Mouse (Mus musculus) liver, embryonic 15.5 days (tissue): ENCODE data around the gene Ren1. TPM values are rescaled to one million over a fixed set of nuclear protein-coding genes. Genes with fewer than 3 reads are reported as not detected.

Experiments used
- ATAC-seq: fragments of 200-750 bp; cut with Nextera tagmentation; 2 replicates; pipeline ENCODE4 v1.8.0; 2017; ENCODE audit warnings: moderate number of reproducible peaks, mild to moderate bottlenecking, moderate library complexity; ENCODE audit not compliant: insufficient read depth
- H3K27ac ChIP-seq: fragments of 300-500 bp; sonication (generic); replicated peaks from 2 replicates; pipeline ENCODE4 v1.5.1; 2015; ENCODE audit warnings: mild to moderate bottlenecking, inconsistent platforms
- H3K27me3 ChIP-seq: fragments of 300-500 bp; sonication (generic); 2 replicates; pipeline ENCODE4 v1.6.1; 2015; ENCODE audit warnings: mild to moderate bottlenecking, inconsistent platforms
- H3K36me3 ChIP-seq: fragments of 300-500 bp; sonication (generic); replicated peaks from 2 replicates; pipeline ENCODE4 v1.6.1; 2015; ENCODE audit warnings: moderate library complexity, mild to moderate bottlenecking, inconsistent platforms
- H3K4me1 ChIP-seq: fragments of 300-500 bp; sonication (generic); replicated peaks from 2 replicates; pipeline ENCODE4 v1.6.1; 2015; ENCODE audit warnings: inconsistent platforms
- H3K4me2 ChIP-seq: fragments of 300-500 bp; sonication (generic); 2 replicates; pipeline ENCODE4 v1.6.1; 2015; ENCODE audit warnings: moderate library complexity, mild to moderate bottlenecking, inconsistent platforms
- H3K4me3 ChIP-seq: fragments of 300-500 bp; sonication (generic); replicated peaks from 2 replicates; pipeline ENCODE4 v1.5.1; 2015; ENCODE audit warnings: mild to moderate bottlenecking, inconsistent platforms
- H3K9ac ChIP-seq: fragments of 300-500 bp; sonication (generic); 2 replicates; pipeline ENCODE4 v1.6.1; 2015; ENCODE audit warnings: moderate library complexity, mild to moderate bottlenecking, inconsistent platforms
- H3K9me3 ChIP-seq: fragments of 300-500 bp; sonication (generic); replicated peaks from 2 replicates; pipeline ENCODE4 v1.6.1; 2016; ENCODE audit warnings: inconsistent platforms
- WGBS: fragments of 180-500 bp; shearing (Covaris S2); methylation state at CpG from one replicate; pipeline ENCODE4 v1.1.7; 2015; ENCODE audit warnings: mixed read lengths; ENCODE audit not compliant: insufficient replicate concordance; 5-methylcytosine and 5-hydroxymethylcytosine counted together
- polyA plus RNA-seq: library from polyadenylated mRNA; unstranded; fragments of >200 nt; fragmentation: Nextera tagmentation; extraction: Ambion mirVana; gene quantifications from 2 replicates; pipeline ENCODE4 v1.2.1, GENCODE M21; 2015

Ren1 gene
- polyA plus RNA-seq, result 0.66 and 0.84 TPM in 2 replicates

DNA sequence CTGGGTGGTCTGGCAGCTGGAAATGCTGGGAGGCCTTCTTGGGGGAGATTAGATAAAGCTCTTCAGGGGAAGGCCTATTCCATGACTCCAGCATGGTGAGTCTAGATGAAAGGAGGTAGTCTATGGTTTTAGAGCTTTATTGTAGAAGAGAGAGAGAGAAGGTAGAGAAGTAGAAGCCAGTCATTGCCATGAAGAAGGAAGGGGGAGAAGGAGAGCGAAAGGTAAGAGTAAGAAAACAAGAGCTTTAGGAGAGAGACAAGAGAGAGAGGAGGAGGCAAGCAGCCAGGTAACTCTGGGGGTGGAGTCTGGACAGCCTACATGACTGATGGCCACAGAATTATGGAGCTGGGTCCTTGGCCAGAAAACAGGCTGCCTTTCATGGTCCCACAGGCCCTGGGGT lies at the start of gene Ren1:
Ren1 (plus strand) TSS at position 301 of the 400 bp plus-strand sequence.
- Histone ChIP-seq H3K36me3 (no peaks in the 10 kb centered on the region), H3K9me3 (no peaks in the 10 kb centered on the region), H3K4me1 (peaks cover 6% of the 10 kb centered on the region; the same call in 1 of the 2 replicates), H3K9ac (no peak within 1 kb of the TSS), H3K27me3 (peaks cover 15% of the 10 kb centered on the region; the same call in 1 of the 2 replicates), H3K4me2 (no peak within 1 kb of the TSS), H3K27ac (no peak within 1 kb of the TSS), H3K4me3 (no peak within 1 kb of the TSS)
- WGBS, result 68% methylated on average over 1 of the region's 1 CpGs
- no peak for ATAC-seq

- peak; percentile 61 for ATAC-seq
- no peak overlapping the region for H3K9ac ChIP-seq
- H3K9me3 ChIP-seq, result no peaks in the 10 kb centered on the region
- peaks cover 9% of the 10 kb centered on the region for H3K4me1 ChIP-seq
- no peak overlapping the region for H3K4me3 ChIP-seq
- H3K4me2 ChIP-seq, result no peak overlapping the region
- no peak overlapping the region for H3K27ac ChIP-seq
- H3K27me3 ChIP-seq, result peaks cover 20% of the 10 kb centered on the region; the same call in 1 of the 2 replicates
- WGBS, result 44% methylated on average over 3 of the region's 3 CpGs
- H3K36me3 ChIP-seq, result no peaks in the 10 kb centered on the region
Observed at GRCm38 (mm10) chr1:133302540-133302939, 47.8 kb upstream of the Ren1 start.

DNA sequence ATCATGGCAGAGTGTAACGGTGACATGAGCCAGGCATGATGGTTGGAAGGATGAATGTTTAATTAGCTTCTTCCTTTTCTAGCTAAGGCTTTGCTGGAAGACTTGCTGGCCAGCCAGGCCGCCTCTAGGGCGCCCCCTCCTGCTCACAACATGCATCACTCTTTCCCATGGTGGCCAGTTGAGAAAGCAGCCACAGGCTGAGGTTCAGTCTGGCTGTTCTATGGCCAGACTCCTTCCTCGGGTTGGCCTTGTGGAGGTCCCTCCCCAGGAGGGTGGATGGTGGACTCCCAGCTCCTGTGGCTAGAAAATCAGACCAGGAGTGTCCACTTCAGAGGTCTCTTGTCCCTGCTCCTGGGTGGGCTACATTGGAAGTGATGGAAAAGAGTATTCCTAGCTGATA lies 43.5 kb upstream of the Ren1 start:
- H3K4me2 ChIP-seq, result no peak overlapping the region
- no peaks in the 10 kb centered on the region for H3K9me3 ChIP-seq
- peaks cover 12% of the 10 kb centered on the region for H3K4me1 ChIP-seq
- peaks cover 3% of the 10 kb centered on the region; the same call in 1 of the 2 replicates for H3K27me3 ChIP-seq
- no peak for ATAC-seq
- H3K27ac ChIP-seq, result no peak overlapping the region
- no peaks in the 10 kb centered on the region for H3K36me3 ChIP-seq
- H3K4me3 ChIP-seq, result no peak overlapping the region
- no peak overlapping the region for H3K9ac ChIP-seq
- 7% methylated on average over 4 of the region's 4 CpGs for WGBS

- Histone ChIP-seq H3K4me2 (no peak overlapping the region), H3K4me1 (peaks cover 8% of the 10 kb centered on the region), H3K36me3 (no peaks in the 10 kb centered on the region), H3K9ac (no peak overlapping the region), H3K4me3 (no peak overlapping the region), H3K27me3 (no peaks in the 10 kb centered on the region), H3K27ac (no peak overlapping the region), H3K9me3 (no peaks in the 10 kb centered on the region)
- ATAC-seq, result no peak
- 8% methylated on average over 6 of the region's 6 CpGs for WGBS
Observed at GRCm38 (mm10) chr1:133307318-133307717, 43.0 kb upstream of the Ren1 start.

DNA sequence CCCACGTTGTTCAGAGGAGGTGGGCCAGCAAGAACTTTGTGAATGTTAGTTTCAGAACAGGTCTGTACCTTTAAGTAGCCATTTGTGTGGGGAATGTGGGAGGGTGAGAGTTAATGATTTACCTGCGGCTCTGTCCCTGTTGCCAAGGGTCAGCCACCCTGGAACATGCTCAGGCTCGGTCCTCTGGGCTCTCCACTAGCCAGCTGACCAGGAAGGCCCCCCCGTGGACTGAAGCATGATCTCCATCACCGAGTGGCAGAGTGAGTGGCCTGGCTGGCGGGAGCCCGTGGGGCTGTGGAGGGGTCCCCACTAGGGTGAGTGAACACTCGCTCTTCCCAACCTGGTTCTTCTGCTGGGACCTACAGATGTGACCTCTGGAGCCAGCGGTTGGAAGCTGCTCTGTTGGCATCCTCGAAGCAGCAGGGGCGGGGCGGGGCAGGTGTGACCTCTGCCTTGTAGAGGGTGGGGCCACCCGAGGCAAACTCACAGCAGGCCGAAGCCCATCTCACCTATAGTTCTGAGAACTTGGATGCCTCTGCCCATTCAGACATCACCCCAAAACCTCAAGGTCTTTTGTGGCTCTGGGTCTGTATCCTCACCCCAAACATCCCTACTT lies 40.5 kb upstream of the Ren1 start, which contains the start of gene Golt1a:
Golt1a (plus strand) TSS at position 149 of the 616 bp plus-strand sequence.
- H3K9me3 ChIP-seq, result no peaks in the 10 kb centered on the region
- WGBS, result 51% methylated on average over 14 of the region's 14 CpGs
- peak; percentile 79 for ATAC-seq
- peak within 1 kb of the TSS; percentile 33 for H3K4me2 ChIP-seq
- H3K27me3 ChIP-seq, result no peaks in the 10 kb centered on the region
- H3K36me3 ChIP-seq, result no peaks in the 10 kb centered on the region
- peaks cover 7% of the 10 kb centered on the region; the same call in 1 of the 2 replicates for H3K4me1 ChIP-seq
- peak within 1 kb of the TSS; percentile 74 for H3K27ac ChIP-seq
- no peak within 1 kb of the TSS for H3K9ac ChIP-seq
- H3K4me3 ChIP-seq, result peak within 1 kb of the TSS; percentile 35

DNA sequence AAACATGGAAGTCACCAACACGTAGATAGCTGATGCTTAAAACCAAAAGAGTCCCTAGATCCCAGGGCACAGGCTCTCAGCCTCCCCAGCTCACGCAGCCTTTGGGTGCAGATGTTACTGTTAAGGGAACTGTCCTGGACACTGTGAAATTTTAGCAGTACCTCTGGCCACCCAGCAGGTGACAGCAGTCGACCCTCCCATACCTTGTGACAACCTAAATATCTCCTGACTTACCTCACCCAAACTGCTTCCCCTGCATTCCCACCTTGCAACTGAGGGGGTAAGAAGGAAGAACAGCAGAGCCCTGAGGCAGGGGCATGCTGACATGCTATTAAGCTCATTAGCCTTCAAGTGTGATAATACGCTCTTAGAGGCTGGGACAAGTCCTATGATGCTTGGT lies 39.1 kb upstream of the Ren1 start:
- Histone ChIP-seq H3K27me3 (no peaks in the 10 kb centered on the region), H3K4me2 (no peak overlapping the region), H3K9me3 (no peaks in the 10 kb centered on the region), H3K4me3 (no peak overlapping the region), H3K36me3 (no peaks in the 10 kb centered on the region), H3K27ac (no peak overlapping the region), H3K9ac (no peak overlapping the region), H3K4me1 (peaks cover 7% of the 10 kb centered on the region; the same call in 1 of the 2 replicates)
- no peak for ATAC-seq
- WGBS, result 44% methylated on average over 4 of the region's 4 CpGs

- no peak overlapping the region for H3K4me2 ChIP-seq
- H3K4me1 ChIP-seq, result peaks cover 4% of the 10 kb centered on the region; the same call in 1 of the 2 replicates
- no peak overlapping the region for H3K9ac ChIP-seq
- H3K9me3 ChIP-seq, result no peaks in the 10 kb centered on the region
- 11% methylated on average over 10 of the region's 10 CpGs for WGBS
- no peak for ATAC-seq
- H3K27ac ChIP-seq, result no peak overlapping the region
- no peaks in the 10 kb centered on the region for H3K36me3 ChIP-seq
- no peaks in the 10 kb centered on the region for H3K27me3 ChIP-seq
- H3K4me3 ChIP-seq, result no peak overlapping the region
Observed at GRCm38 (mm10) chr1:133311946-133312345, 38.4 kb upstream of the Ren1 start.

DNA sequence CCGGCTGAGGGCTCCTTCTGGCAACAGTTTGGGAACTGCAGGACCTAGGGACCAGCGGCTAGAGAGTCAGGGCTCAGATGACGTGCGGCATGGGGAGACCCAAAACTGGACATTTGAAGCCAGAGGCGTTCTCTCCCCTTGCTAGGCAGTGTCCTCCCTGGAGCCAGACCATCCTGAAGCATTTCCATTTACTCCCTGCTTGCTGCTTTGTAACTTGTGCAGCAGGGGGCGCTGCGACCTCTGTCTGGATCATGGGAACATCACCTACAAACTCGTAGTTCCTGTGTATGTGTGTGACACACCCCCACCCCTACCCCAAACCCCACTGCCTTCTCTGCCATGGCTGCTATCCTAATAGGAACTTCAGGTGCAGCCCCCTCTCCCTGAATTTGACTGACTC lies 35.9 kb upstream of the Ren1 start:
- no peaks in the 10 kb centered on the region; the same call in 1 of the 2 replicates for H3K4me1 ChIP-seq
- H3K36me3 ChIP-seq, result no peaks in the 10 kb centered on the region
- no peak for ATAC-seq
- 14% methylated on average over 8 of the region's 8 CpGs for whole genome bisulfite sequencing
- no peak overlapping the region for H3K4me3 ChIP-seq
- H3K4me2 ChIP-seq, result no peak overlapping the region
- H3K9me3 ChIP-seq, result no peaks in the 10 kb centered on the region
- no peak overlapping the region for H3K27ac ChIP-seq
- H3K27me3 ChIP-seq, result no peaks in the 10 kb centered on the region
- H3K9ac ChIP-seq, result no peak overlapping the region

- H3K9ac ChIP-seq, result no peak overlapping the region
- WGBS, result 41% methylated on average over 6 of the region's 6 CpGs
Observed at GRCm38 (mm10) chr1:133315775-133316174, 34.5 kb upstream of the Ren1 start.

DNA sequence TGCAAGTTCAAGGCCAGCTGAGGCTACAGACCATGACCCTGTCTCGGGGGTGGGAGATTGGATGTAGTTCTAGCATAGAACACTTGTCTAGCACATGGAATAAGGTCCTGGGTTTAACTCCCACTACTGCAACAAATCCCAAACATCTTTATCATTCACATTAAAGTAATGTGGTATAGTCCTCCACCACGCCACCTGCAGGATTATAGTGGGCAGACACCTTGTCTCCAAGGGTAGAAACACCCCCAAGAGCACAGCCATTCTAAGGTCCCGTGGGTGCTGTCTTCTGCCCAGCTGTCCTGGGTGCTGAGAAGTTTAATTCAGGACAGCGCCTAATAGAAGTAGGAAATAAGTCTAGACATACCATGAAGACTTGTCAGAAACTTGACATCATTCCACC lies 33.7 kb upstream of the Ren1 start:
- no peak overlapping the region for H3K9ac ChIP-seq
- H3K4me1 ChIP-seq, result no peaks in the 10 kb centered on the region; the same call in 1 of the 2 replicates
- H3K4me2 ChIP-seq, result no peak overlapping the region
- H3K27me3 ChIP-seq, result no peaks in the 10 kb centered on the region
- no peaks in the 10 kb centered on the region for H3K36me3 ChIP-seq
- ATAC-seq, result no peak
- WGBS, result 62% methylated on average over 4 of the region's 4 CpGs
- no peaks in the 10 kb centered on the region for H3K9me3 ChIP-seq
- no peak overlapping the region for H3K27ac ChIP-seq
- H3K4me3 ChIP-seq, result no peak overlapping the region

More at GRCm38 (mm10) chr1:133315775-133316174, 34.5 kb upstream of the Ren1 start:
- no peak for ATAC-seq
- H3K9me3 ChIP-seq, result no peaks in the 10 kb centered on the region
- no peak overlapping the region for H3K4me2 ChIP-seq
- H3K4me3 ChIP-seq, result no peak overlapping the region
- no peaks in the 10 kb centered on the region for H3K36me3 ChIP-seq
- H3K4me1 ChIP-seq, result no peaks in the 10 kb centered on the region; the same call in 1 of the 2 replicates
- H3K27me3 ChIP-seq, result no peaks in the 10 kb centered on the region
- H3K27ac ChIP-seq, result no peak overlapping the region

- Histone ChIP-seq H3K36me3 (no peaks in the 10 kb centered on the region), H3K9me3 (no peaks in the 10 kb centered on the region), H3K27ac (no peak overlapping the region), H3K27me3 (no peaks in the 10 kb centered on the region), H3K4me3 (no peak overlapping the region), H3K4me1 (no peaks in the 10 kb centered on the region; the same call in 1 of the 2 replicates), H3K9ac (no peak overlapping the region), H3K4me2 (no peak overlapping the region)
- WGBS, result 39% methylated on average over 1 of the region's 1 CpGs
- no peak for ATAC-seq
Observed at GRCm38 (mm10) chr1:133317149-133317548, 33.2 kb upstream of the Ren1 start.
